Mouse (Mus musculus): Measurements from ENCODE around the gene Sema3f. TPM values are rescaled to one million over a fixed set of nuclear protein-coding genes. Genes with fewer than 3 reads are reported as not detected.

Gene Sema3f
- total RNA-seq, 2 experiments from 2014 or later, result 22.6 to 41.3 TPM

GRCm38 (mm10) chr9:107633661-107634405, 76.4 kb downstream of the Sema3f start:
- DNase-seq, result peak in 1 of 2 experiments; percentile 43

DNA sequence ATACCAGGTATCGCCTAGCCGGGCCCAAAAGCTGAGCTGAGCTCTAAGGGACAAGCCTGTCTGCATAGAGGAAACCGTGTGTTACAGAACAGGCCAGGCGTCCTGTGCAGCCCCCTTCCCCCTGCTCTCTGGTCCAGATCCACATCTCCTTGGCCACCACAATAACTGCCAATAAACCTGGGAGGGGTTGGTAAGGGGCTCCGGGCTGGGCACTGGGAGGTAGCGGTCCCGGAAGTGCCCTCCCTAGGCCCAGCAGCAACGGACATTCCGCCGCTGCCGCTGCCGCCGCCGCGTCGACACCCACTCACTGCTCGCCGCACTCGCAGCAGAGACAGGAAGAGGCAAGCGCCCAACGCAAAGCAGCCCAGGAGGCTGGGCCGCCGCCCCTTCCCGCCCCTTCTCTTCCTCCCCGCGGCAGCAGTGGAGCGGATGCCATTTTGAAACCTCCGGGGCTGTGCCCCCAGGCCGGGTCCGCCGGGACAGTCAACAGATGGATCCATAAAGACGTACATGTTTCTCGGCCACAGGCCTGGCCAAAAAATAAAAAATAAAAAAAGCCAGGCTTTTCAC, 77.1 kb downstream of the Sema3f start:
- DNase-seq, result peak; percentile 87 to 91

DNA sequence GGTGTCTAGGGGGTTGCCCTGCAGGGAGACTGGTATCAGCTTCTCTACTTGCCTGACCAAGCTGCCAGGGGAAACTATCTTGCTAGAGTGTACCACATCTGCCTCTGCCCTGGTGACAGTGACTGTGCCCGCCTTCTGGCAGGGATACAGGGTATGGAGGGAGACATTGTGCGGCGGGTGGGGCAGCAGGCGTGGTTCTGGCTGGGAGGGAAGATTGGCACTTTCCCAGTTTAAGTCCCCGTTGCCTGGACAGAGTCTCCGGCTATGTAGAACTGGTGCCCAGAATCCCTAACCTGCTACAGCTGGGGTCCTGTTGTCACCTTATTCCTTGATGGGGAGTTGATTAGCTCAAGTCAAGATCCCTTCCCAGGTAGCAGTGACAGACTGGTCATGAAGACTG, 77.8 kb downstream of the Sema3f start:
- peak; percentile 51 to 60 for DNase-seq

GRCm38 (mm10) chr9:107631861-107632260, 78.4 kb downstream of the Sema3f start:
- no peak for DNase-seq

Other genes starting within 250 kb of the Sema3f start
- 10 to 100 TPM; 43.7 to 49.9 TPM for gene Tmem115, start 176.5 kb downstream of the Sema3f start, total RNA-seq (2021)
- 10 to 100 TPM; 16.7 to 27.4 TPM for gene Cyb561d2, start 168.3 kb downstream of the Sema3f start, total RNA-seq (2021)
- 10 to 100 TPM; 27.9 to 29.2 TPM for gene Nprl2, start 168.2 kb downstream of the Sema3f start, total RNA-seq (2021)
- under 1 TPM; 0.20 to 0.66 TPM for gene Zmynd10, start 163.2 kb downstream of the Sema3f start, total RNA-seq (2021)
- gene Rassf1, start 158.9 kb downstream of the Sema3f start, total RNA-seq (2021), result 10 to 100 TPM; 20.4 to 21.6 TPM
- 10 to 100 TPM; 45.2 to 52.5 TPM for gene Tusc2, start 147.2 kb downstream of the Sema3f start, total RNA-seq (2021)
- gene Hyal2, start 142.5 kb downstream of the Sema3f start, total RNA-seq (2021), result 10 to 100 TPM; 35.8 to 37.8 TPM
- 10 to 100 TPM in 1 of 2 experiments, 1 to 10 TPM in 1; 8.6 to 10.1 TPM for gene Hyal1, start 133.5 kb downstream of the Sema3f start, total RNA-seq (2021)
- 10 to 100 TPM; 14.5 to 19.5 TPM for gene Naa80, start 131.6 kb downstream of the Sema3f start, total RNA-seq (2021)
- 1 to 10 TPM in 1 of 2 experiments, under 1 TPM in 1; 0.99 to 1.6 TPM for gene Hyal3, start 129.7 kb downstream of the Sema3f start, total RNA-seq (2021)
- gene Ifrd2, start 122.8 kb downstream of the Sema3f start, total RNA-seq (2021), result 10 to 100 TPM; 37.8 to 43.1 TPM
- gene Sema3b, start 101.2 kb downstream of the Sema3f start, total RNA-seq (2021), result 1 to 10 TPM; 4.6 to 8.4 TPM
- gene Gnai2, start 75.1 kb downstream of the Sema3f start, total RNA-seq (2021), result 100 to 1,000 TPM; 221 to 245 TPM
- gene Slc38a3, start 40.9 kb downstream of the Sema3f start, total RNA-seq (2021), result 1 to 10 TPM in 1 of 2 experiments, under 1 TPM in 1; 0.30 to 1.0 TPM
- not detected for gene Gnat1, start 30.8 kb downstream of the Sema3f start, total RNA-seq (2021)
- gene Rbm5, start 60.5 kb upstream of the Sema3f start, total RNA-seq (2021), result 100 to 1,000 TPM in 1 of 2 experiments, 10 to 100 TPM in 1; 91.6 to 126 TPM
- gene Rbm6, start 162.8 kb upstream of the Sema3f start, total RNA-seq (2021), result 10 to 100 TPM; 45.6 to 55.8 TPM
- 10 to 100 TPM; 17.7 to 19.8 TPM for gene Mon1a, start 177.7 kb upstream of the Sema3f start, total RNA-seq (2021)
- 10 to 100 TPM in 1 of 2 experiments, 1 to 10 TPM in 1; 5.2 to 11.9 TPM for gene Mst1r, start 196.4 kb upstream of the Sema3f start, total RNA-seq (2021)
- gene Actl11, start 218.0 kb upstream of the Sema3f start, total RNA-seq (2021), result not detected
- gene Camkv, start 225.2 kb upstream of the Sema3f start, total RNA-seq (2021), result 1 to 10 TPM; 2.9 to 3.6 TPM
- 1 to 10 TPM; 2.0 to 3.0 TPM for gene Traip, start 239.7 kb upstream of the Sema3f start, total RNA-seq (2021)

Measured in adrenal gland, postnatal 36 days (tissue).